Mouse (Mus musculus): ENCODE measurements around the gene Gm16181.

Gene Gm16181

GRCm38 (mm10) chr17:35220156-35220952, at the start of gene Gm16181:
Gm16181 (plus strand) TSS chr17:35220834.
- no peak for DNase-seq (ENCODE audit: low spot score in 2 of 2)

- peak in 1 of 2 experiments; percentile 74 for DNase-seq (ENCODE audit: low spot score in 2 of 2)
Observed at GRCm38 (mm10) chr17:35172445-35173234, 48.0 kb upstream of the Gm16181 start.

- DNase-seq (ENCODE audit: low spot score in 2 of 2) = no peak
Observed at GRCm38 (mm10) chr17:35173329-35173728, 47.3 kb upstream of the Gm16181 start.

DNA sequence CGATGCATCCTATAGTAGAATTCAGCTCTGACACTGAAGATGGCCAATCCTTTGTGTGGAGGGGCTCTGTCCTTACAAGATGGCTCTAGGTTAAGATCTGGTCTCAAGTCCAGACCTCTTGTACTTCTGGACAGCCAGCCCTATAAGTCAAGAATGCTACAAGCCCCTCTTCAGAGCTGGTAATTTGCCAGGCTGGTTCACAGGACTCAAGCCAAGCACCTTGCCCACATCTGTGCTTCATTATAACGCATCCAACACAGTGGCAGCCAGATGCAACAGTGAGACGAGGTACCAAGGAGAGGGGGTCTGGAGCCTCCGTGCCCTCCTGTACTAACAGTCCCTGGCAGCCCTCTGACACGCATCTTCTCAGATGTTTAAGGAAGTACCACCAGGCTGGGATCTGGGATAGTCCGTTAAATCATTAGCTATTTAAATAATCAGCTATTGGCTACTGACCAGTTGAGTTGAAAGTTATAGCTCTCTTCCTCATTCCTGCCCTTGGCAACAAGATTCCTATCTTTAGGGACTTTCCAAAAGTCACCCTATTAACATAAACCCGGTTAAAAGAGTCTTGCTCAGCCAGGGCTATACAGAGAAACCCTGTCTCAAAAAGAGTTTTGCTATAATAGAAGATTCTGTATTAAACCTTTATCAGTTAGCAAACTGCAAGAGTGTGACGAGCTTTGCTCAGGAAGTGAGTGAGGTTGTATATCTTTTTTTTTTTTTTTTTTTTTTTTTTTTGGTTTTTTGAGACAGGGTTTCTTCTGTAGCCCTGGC, 46.2 kb upstream of the Gm16181 start:
- DNase-seq (ENCODE audit: low spot score in 2 of 2) = no peak

- no peak for DNase-seq (ENCODE audit: low spot score in 2 of 2)
Observed at GRCm38 (mm10) chr17:35175382-35175781, 45.3 kb upstream of the Gm16181 start.

- no peak for DNase-seq (ENCODE audit: low spot score in 2 of 2)
Observed at GRCm38 (mm10) chr17:35175968-35176367, 44.7 kb upstream of the Gm16181 start, which contains the start of gene Aif1. Aif1 (minus strand) TSS chr17:35176068.

- no peak for DNase-seq (ENCODE audit: low spot score in 2 of 2)
Observed at GRCm38 (mm10) chr17:35178528-35178927, 42.1 kb upstream of the Gm16181 start.

DNA sequence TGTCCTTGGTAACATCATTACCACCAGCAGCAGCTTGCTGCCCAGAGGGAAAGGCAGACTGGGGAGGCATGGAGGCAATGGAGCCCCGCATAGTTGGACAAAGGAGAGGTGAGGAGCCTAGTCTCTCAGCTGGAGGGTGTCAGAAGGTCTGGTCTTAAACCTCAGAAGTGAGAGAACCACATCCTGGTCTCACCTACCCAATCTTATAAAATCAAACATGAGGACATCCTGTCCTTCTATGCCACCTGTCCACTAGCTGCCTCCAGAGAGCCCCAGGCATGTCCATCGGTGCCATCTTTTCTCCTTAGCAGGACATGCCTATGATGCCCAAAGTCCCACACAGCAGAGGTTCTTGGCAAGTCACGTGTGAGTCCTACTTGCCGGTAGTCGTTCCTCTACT, 40.5 kb upstream of the Gm16181 start:
- DNase-seq (ENCODE audit: low spot score in 2 of 2) = no peak

GRCm38 (mm10) chr17:35185639-35186611, 34.7 kb upstream of the Gm16181 start:
- DNase-seq (ENCODE audit: low spot score in 2 of 2) = peak in 1 of 2 experiments; percentile 34

GRCm38 (mm10) chr17:35186681-35187080, 34.0 kb upstream of the Gm16181 start:
- DNase-seq (ENCODE audit: low spot score in 2 of 2) = no peak

- no peak for DNase-seq (ENCODE audit: low spot score in 2 of 2)
Observed at GRCm38 (mm10) chr17:35187345-35187744, 33.3 kb upstream of the Gm16181 start.

- no peak for DNase-seq (ENCODE audit: low spot score in 2 of 2)
Observed at GRCm38 (mm10) chr17:35187959-35188610, 32.5 kb upstream of the Gm16181 start, which contains the start of gene Lst1. Lst1 (minus strand) TSS chr17:35188439.

DNA sequence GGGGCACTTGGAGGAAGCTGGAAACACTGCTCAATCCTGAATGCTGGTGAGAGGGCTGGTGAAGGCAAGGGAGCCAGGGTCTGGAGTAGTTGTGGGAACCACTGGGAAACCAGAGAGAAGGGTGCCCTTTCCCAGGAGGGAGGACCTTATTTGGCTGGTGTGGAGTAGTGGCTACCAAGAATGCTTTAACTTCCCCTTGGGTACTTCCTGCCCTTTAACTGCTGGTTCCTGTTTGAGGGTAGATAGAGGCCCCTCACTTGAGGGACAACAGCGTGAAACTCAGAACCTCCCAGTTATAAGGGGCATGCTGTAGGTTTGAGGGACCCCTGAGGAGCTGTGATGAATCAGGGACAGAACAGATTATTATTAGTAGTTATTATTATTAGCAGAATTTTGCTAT, 31.4 kb upstream of the Gm16181 start:
- DNase-seq (ENCODE audit: low spot score in 2 of 2) = no peak

- no peak for DNase-seq (ENCODE audit: low spot score in 2 of 2)
Observed at GRCm38 (mm10) chr17:35190096-35190495, 30.5 kb upstream of the Gm16181 start.

DNA sequence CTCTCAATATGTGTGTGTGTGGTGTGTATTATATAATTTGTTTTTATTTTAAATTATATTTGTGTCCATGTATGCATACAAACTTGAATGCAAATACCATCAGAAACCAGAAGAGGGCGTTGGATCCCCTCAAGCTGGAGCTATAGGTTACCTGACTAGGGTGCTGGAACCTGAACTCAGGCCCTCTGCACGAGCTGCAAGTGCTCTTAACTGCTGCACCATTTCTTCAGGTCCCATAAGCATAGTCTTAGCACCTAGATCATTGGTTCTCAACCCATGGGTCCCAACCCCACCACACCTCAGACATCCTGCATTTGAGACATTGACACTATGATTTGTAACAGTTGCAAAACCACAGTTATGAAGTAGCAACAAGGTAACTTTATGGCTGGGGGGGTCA, 28.9 kb upstream of the Gm16181 start:
- no peak for DNase-seq (ENCODE audit: low spot score in 2 of 2)

DNA sequence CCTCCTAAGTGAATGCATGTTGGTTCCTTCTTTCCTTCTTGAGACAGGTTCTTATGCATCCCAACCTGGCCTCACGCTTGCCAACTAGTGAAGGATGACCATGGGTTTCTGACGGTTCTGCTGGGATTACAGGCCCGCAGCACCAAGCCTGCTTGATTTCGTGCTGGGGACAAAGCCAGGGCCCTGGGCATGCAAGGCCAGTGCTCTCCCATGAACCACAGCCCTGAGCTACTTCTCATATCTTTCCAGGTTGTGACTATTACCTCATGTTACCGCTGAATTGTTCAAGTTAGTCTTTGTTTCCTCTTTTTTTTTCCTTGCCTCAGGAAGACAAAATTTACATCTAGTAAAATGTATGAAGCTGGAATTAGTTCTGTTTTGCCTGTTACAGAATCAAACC, 27.7 kb upstream of the Gm16181 start:
- no peak for DNase-seq (ENCODE audit: low spot score in 2 of 2)

DNA sequence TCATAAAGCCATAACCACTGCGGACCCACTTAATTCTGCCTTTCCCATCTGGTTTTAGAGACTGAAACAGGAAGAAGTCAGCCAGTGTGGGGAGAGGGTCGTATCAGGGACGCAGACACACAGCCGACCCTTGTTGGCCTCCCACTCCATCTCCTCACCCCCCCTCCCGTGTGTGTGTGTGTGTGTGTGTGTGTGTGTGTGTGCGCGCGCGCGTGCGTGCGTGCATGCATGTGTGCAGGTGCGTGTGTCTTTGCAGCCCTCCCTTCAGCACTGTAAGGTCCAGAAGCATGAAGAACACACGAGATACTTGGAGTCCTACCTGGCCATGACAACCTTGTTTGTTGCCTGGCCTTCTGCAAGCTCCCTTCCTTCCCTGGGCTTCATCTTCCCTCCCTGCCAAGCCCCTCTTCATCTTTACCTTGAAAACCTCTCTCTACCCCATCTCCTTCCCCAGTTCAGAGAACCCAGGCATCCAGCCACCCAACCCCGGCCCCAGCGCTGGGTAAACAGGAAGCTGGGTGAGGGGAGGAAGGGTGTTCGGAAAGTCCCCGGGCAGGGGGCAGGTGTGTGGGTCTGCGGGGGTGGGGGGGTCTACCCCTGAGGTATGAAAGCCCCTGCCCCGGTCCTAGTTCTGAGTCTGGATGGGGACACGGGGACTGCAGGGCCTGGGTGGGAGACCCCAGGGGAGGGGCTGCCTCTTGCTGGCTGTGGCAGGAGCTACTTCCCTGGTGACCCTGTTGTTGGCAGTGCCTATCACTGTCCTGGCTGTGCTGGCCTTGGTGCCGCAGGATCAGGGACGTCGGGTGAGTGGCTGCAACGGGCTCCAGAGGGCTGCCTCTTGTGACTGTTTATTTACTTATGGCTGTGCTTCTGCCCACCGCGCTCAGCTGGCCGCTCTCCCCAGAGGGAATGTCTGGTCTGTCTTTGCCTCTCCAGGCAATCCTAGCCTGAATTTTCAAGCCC, 26.5 kb upstream of the Gm16181 start, which contains the start of gene Ltb:
Ltb (plus strand) TSS at position 559 of the 963 bp plus-strand sequence.
- DNase-seq (ENCODE audit: low spot score in 2 of 2) = no peak

DNA sequence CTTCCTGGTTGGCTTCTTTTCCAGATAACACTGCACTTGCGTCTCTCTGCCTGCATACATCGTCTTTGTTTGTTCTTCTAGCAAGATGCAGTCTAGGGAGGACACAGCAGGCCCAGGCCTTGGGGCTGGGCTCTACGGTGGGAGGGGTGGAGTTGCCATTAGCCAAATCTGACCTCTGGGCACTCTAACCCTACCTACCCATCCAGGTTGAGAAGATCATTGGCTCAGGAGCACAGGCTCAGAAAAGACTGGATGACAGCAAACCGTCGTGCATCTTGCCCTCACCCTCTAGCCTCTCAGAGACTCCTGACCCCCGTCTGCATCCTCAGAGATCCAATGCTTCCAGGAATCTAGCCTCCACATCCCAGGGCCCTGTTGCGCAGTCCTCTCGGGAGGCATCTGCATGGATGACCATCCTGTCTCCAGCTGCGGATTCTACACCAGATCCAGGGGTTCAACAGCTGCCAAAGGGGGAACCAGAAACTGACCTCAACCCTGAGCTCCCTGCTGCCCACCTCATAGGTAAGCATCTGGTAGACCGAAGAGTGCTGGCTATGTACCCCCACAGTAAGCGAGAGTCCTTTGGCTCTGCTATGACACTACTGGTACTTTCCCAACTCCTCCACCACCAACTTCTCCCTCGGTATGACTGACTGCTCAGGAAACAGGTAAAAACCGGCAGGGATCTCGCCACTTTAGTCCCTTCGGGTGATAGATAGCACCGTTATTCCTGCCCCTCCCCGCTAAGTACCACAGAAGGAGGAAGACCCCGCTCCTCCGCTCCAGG, 25.6 kb upstream of the Gm16181 start:
- no peak for DNase-seq (ENCODE audit: low spot score in 2 of 2)

All from left cerebral cortex, adult 9 months (tissue).